Mouse (Mus musculus) urinary bladder, postnatal 14 days (tissue): ENCODE measurements at regions not wholly inside any gene's neighbourhood (a gene's known extent, or its start where the extent isn't known, plus 50 kb on each side); places are given as distances from the start of the nearest gene placed in this dataset.

ENCODE experiments used
- DNase-seq: peaks from one replicate; pipeline ENCODE4 v3.0.0; 2021; ENCODE audit warnings: low spot score

DNA sequence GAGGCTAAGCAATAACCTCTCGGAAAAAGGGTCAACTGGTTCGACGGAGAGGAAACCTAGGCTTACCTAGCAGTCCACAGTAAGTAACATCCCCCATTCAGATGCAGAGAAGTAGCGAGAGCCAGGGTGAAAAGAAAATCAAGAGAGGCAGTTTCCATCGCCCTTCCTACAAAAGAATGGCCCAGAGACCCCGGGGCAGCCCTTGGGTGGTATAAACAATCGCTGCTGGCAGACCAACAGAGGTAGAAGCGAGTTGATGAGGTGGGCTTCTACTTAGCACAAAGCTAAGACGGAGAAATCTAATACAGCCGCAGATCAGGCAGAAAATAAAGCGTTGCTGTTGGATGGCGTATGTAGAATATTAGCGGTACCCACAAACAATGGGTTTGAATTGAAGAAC is 57.8 kb upstream of the Arl15 start:
- no peak for DNase-seq

DNA sequence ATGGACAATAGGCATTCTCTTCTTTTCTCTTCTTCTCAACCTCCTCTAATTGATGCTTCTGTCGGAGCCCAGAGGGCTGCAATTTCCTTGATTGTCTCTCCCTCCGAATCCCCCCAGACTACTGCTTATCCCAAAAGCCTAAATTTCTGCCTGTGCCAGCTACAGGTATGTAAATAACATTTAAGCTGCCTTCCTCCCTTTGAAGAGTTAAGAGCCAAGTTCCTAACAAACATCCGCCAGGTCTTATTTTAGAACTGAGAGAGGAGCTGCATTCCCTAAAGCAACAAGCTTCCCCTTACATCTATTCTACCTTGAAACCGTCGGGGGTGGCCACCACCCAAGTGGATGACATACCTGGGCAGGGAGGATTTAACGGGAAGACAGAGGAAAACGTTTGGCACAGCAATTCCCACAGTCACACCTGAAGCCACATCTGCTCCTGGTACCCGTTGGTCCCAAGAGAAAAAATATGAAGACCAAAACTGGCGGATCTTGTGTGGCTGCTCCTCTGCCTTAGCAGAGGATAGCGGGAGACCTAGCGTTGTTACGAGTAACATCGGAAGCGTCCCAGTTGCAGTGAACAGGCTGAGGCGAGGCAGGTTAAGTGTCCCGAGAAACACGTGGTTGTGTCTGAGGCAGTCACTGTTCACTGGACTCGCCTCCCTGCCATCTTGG is 58.6 kb upstream of the Arl15 start:
- no peak for DNase-seq

GRCm38 (mm10) chr13:113734134-113734794 is 60.0 kb upstream of the Arl15 start:
- DNase-seq: no peak

DNA sequence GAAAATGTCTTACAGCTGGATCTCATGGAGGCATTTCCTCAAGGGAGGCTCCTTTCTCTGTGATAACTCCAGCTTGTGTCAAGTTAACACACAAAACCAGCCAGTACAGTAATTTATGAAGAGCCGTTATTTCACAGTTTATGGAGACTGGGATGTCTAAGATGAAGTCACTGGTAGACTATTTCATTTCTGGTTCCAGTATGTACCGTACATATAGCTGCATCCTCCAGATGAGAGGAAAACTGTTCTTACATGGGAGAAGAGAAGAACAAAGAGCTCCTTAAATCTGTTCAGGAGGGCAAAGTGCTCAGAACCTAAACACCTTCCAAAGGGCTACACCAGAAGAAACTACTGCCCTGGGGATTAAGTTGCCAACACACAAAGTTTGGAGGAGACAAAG is 60.6 kb upstream of the Arl15 start:
- no peak for DNase-seq

DNA sequence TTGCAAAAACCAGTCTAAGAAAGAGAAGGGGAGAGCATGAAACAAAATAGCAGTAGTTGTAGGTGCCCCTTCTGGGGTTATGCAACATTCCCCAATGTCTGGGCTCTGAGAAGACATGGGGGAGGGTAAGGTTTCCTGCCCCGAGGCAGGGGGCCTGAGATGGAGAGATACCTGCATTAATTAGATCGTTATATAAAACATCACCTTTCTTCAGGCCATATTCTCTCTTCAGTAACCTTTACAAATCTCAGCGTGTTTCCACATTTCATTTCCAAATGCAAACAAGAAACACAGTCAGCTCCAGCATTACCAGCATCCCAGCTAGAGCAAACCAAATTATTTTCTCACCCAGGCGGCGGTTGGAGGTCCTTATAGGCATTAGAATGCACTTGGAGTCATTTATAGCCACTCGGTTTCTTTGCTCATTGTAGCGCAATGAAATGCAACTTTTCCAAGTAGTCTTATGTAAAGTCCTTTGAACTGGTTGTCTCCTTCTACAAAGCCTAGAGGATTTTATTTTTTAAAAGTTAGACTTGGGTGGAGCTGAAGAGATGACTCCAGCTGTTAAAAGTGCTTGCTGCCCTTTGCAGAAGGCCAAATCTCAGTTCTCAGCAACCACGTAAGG is 63.4 kb upstream of the Arl15 start:
- no peak for DNase-seq

- DNase-seq: no peak
Measured at GRCm38 (mm10) chr13:113730062-113730775, 64.1 kb upstream of the Arl15 start.

GRCm38 (mm10) chr13:113729574-113729973 is 64.7 kb upstream of the Arl15 start:
- no peak for DNase-seq

DNA sequence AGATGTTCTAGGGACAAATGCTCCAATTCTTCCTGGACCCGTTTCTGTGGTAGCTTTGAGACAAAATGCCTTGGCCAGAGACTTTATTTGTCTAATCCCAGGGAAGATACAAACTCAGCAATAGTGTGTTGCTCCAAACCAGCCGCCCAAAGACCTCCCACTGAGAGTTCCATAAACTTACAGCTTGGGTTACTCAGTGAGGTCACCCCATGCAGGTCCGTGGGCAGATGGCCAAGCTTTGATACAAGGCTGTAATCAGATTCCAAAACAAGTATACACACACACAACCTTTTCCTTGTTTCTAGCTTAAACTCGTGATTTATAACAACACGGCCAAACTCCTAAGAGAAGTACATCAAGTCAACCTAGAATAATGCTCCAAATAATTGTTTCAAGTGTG is 64.6 kb upstream of the Hspb3 start:
- DNase-seq: peak; percentile 90

DNA sequence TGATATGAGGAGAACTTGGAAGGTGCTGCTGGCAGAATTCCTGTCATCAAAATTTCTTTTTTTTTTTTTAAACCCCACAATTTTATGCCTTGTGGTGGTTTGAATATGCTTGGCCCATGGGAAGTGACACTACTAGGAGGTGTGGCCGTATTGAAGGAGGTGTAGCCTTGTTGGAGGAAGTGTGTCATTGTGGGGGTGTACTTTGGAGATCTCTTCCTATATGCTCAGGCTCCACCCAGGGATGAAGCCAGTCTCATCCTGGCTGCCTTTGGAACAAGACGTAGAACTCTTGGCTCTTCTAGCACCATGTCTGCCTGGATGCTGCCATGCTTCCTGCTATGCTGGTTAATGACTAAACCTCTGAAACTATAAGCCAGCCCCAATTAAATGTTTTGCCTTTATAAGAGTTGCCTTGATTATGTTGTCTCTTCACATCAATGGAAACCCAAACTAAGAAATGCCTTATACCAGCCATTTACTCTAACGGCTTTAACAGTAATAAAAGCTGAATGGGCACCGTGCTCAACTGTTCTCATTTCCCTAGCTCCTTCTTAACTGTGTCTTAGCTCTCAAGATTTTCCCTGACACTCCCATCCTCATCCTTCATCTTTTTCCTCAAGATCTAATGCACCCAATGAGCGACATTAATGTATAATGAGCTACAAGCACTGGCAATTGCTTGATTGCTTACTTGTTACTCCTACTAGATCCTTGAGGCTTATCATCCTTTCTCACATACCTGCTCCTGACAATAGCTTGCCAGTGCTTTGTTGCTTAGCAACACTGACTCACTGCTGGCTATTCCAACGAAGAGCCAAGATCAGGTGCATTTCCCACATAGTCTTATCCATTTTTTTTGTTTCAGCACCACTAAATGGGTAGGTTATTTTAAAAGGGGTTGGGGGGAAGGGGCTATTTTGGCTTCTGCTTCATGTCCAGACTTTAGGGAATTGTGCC is 61.7 kb upstream of the Hspb3 start:
- DNase-seq: no peak

DNA sequence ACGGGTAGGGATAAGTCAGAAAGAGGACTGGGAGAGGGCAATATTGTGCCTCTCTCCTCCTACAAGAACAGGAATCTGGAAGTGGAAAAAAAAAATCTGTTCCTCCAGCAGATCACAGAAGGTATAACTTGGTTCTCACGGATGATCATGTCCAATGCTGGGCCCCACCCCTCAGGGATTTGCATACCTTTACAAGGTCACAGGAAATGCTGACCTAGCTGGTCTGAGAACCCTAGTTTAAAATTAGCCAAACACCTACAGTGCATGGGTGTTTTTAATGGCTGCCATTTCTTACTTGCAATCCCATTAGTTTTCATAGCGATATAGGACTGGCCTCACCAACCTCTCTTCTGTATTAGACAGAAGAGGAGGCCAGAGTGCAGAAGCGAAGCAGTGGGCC is 51.8 kb upstream of the Hspb3 start:
- no peak for DNase-seq

- no peak for DNase-seq
Measured at GRCm38 (mm10) chr13:113713844-113714243, 50.4 kb upstream of the Hspb3 start.
